Mouse (Mus musculus) erythroblast, embryonic 14.5 days (primary cell): ENCODE results near the gene Capn1. TPM values are rescaled to one million over a fixed set of nuclear protein-coding genes. Genes with fewer than 3 reads are reported as not detected.

Experiments
- H3K27me3 ChIP-seq: 2 replicates; pipeline ENCODE4 v1.6.1; 2012; ENCODE audit warnings: inconsistent platforms; ENCODE audit not compliant: control insufficient read depth
- H3K36me3 ChIP-seq: 2 replicates; pipeline ENCODE4 v1.6.1; 2012; ENCODE audit warnings: mild to moderate bottlenecking, inconsistent platforms; ENCODE audit not compliant: control insufficient read depth
- H3K4me1 ChIP-seq: 2 replicates; pipeline ENCODE4 v1.6.1; 2012; ENCODE audit warnings: inconsistent platforms; ENCODE audit not compliant: control insufficient read depth
- H3K4me3 ChIP-seq: replicated peaks from 2 replicates; pipeline ENCODE3; 2012; ENCODE audit warnings: moderate library complexity, mild to moderate bottlenecking, inconsistent platforms
- H3K9me3 ChIP-seq: 2 replicates; pipeline ENCODE4 v1.6.1; 2012; ENCODE audit warnings: low read length, inconsistent platforms, mixed read lengths; ENCODE audit not compliant: control insufficient read depth
- GATA1 ChIP-seq: IDR thresholded peaks from 2 replicates; pipeline ENCODE4 v1.6.1; 2012; ENCODE audit warnings: low read length, inconsistent platforms, mixed read lengths
- TAL1 ChIP-seq: IDR thresholded peaks from 3 replicates; pipeline ENCODE4 v1.6.1; 2012; ENCODE audit warnings: low read length, inconsistent platforms, mixed read lengths
- polyA plus RNA-seq: library from polyadenylated mRNA; stranded (reverse); fragments of >175 nt; gene quantifications from 2 replicates; pipeline ENCODE4 v1.2.3, GENCODE M21; 2012

Capn1 gene
- polyA plus RNA-seq, 1 experiment = 38.5 TPM

GRCm38 (mm10) chr19:5940173-5940572, 75.5 kb downstream of the Capn1 start:
- H3K4me1 ChIP-seq = peaks cover 50% of the 10 kb centered on the region
- peaks cover 72% of the 10 kb centered on the region for H3K36me3 ChIP-seq
- 0 out of 2 replicates have a peak, but pooled peaks cover 2% of the 10 kb centered on the region for H3K9me3 ChIP-seq
- peaks cover 22% of the 10 kb centered on the region for H3K27me3 ChIP-seq
- TF ChIP-seq GATA1 (no peak), TAL1 (no peak)
- H3K4me3 ChIP-seq = no peak overlapping the region

DNA sequence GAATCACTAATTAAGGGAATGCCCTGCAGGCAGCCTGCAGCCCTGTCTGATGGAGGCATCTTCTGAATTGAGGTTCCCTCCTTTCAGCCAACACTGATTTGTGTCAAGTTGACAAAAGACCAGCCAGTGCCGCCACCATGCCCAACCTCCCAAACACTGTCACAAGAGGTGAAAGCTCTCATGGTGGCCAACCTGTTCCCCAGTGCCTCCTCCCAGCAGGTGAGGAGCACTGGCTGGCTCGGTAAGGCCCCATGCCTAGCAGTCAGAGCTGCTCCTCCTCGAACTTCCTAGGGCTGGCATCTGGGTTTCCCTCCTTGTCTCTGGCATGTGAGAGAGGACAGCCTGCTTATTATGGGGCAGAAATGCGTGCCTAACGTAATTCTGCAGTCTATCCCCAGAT, 76.0 kb downstream of the Capn1 start:
- Histone ChIP-seq H3K4me1 (peaks cover 47% of the 10 kb centered on the region), H3K4me3 (no peak overlapping the region), H3K27me3 (peaks cover 26% of the 10 kb centered on the region), H3K36me3 (peaks cover 67% of the 10 kb centered on the region), H3K9me3 (0 out of 2 replicates have a peak, but pooled peaks cover 2% of the 10 kb centered on the region)
- TF ChIP-seq GATA1 (no peak), TAL1 (no peak)

Other genes with a start within 250 kb of the Capn1 start
- 8.2 TPM in 2 replicates for gene Scyl1, start 244.5 kb downstream of the Capn1 start, polyA plus RNA-seq
- gene Frmd8, start 140.6 kb downstream of the Capn1 start, polyA plus RNA-seq = 0.74 and 0.75 TPM in 2 replicates
- gene Slc25a45, start 138.1 kb downstream of the Capn1 start, polyA plus RNA-seq = 0.07 TPM in 1 of 2 replicates, not detected in the other
- gene Tigd3, start 121.7 kb downstream of the Capn1 start, polyA plus RNA-seq = 0.12 and 0.28 TPM in 2 replicates
- 2.7 and 8.5 TPM in 2 replicates for gene Dpf2, start 102.9 kb downstream of the Capn1 start, polyA plus RNA-seq
- gene Cdc42ep2, start 91.1 kb downstream of the Capn1 start, polyA plus RNA-seq = 0.10 and 0.13 TPM in 2 replicates
- 6.6 and 6.8 TPM in 2 replicates for gene Pola2, start 51.7 kb downstream of the Capn1 start, polyA plus RNA-seq
- not detected in 2 replicates for gene Slc22a20, start 29.8 kb downstream of the Capn1 start, polyA plus RNA-seq
- gene Syvn1, start 30.7 kb upstream of the Capn1 start, polyA plus RNA-seq = 9.5 and 10.2 TPM in 2 replicates
- gene Mrpl49, start 41.9 kb upstream of the Capn1 start, polyA plus RNA-seq = 4.9 and 6.3 TPM in 2 replicates
- gene Fau, start 41.9 kb upstream of the Capn1 start, polyA plus RNA-seq = 521 and 530 TPM in 2 replicates
- gene Znhit2, start 45.3 kb upstream of the Capn1 start, polyA plus RNA-seq = 8.6 and 9.3 TPM in 2 replicates
- gene Tm7sf2, start 52.5 kb upstream of the Capn1 start, polyA plus RNA-seq = 0.31 and 1.4 TPM in 2 replicates
- 3.9 and 4.9 TPM in 2 replicates for gene Vps51, start 61.3 kb upstream of the Capn1 start, polyA plus RNA-seq
- gene Tmem262, start 64.1 kb upstream of the Capn1 start, polyA plus RNA-seq = not detected in 2 replicates
- 0.06 TPM in 1 of 2 replicates, not detected in the other for gene Gm28374, start 66.4 kb upstream of the Capn1 start, polyA plus RNA-seq
- 5.1 and 6.9 TPM in 2 replicates for gene Zfpl1, start 69.1 kb upstream of the Capn1 start, polyA plus RNA-seq
- 2.2 and 2.3 TPM in 2 replicates for gene Cdca5, start 69.1 kb upstream of the Capn1 start, polyA plus RNA-seq
- gene AC131692.1, start 78.5 kb upstream of the Capn1 start, polyA plus RNA-seq = 1.3 and 1.4 TPM in 2 replicates
- gene Naaladl1, start 89.9 kb upstream of the Capn1 start, polyA plus RNA-seq = 0.26 and 0.35 TPM in 2 replicates
- 7.2 TPM in 2 replicates for gene Sac3d1, start 102.8 kb upstream of the Capn1 start, polyA plus RNA-seq
- 87.4 and 91.3 TPM in 2 replicates for gene Snx15, start 112.4 kb upstream of the Capn1 start, polyA plus RNA-seq
- gene Batf2, start 125.1 kb upstream of the Capn1 start, polyA plus RNA-seq = 0.03 TPM in 1 of 2 replicates, not detected in the other
- gene Arl2, start 125.7 kb upstream of the Capn1 start, polyA plus RNA-seq = 9.5 and 10.8 TPM in 2 replicates
- gene Majin, start 168.5 kb upstream of the Capn1 start, polyA plus RNA-seq = not detected in 2 replicates
- gene Gpha2, start 210.5 kb upstream of the Capn1 start, polyA plus RNA-seq = not detected in 2 replicates
- 2.8 and 3.0 TPM in 2 replicates for gene Ppp2r5b, start 220.0 kb upstream of the Capn1 start, polyA plus RNA-seq
- 5.6 and 6.0 TPM in 2 replicates for gene Atg2a, start 225.8 kb upstream of the Capn1 start, polyA plus RNA-seq